Comparison of ENCODE assay signal across 8 mouse cellular contexts in the genomic region with DNA sequence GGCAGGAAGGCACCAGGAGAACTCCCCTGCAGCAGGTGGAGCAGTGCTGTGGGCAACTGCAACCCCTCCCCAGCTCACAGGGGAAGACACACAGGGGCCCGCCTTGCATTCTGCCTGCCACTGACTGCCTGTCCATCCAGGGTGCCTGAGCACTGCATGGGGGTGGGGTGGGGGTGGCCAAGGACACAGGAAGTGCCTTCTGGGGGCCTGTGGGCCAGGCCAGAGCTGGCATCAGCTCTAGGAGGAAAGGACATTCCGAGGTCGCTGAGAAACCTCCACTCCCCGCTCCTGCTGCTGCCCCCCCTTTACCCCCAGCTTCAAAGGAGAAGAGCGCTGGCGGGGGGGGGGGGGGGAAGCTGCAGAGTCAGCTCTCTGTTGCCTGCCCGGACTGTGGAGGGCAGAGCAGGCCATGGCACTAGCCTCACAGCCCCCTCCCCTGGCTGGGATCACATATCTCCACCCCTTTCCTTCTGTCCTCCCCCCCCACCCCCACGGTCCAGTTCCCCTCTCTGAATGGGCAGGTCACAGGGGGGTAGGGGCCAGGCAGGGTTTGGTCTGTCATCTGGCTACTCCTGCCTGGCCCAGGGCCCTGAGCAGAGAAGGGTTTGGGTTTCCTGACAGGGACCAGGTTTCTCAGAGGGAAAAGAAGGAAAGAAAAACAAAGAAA. TPM values are rescaled to one million over a fixed set of nuclear protein-coding genes. Genes with fewer than 3 reads are reported as not detected.
DNase-seq lines count a peak whose midpoint lies in the region; ATAC-seq lines count a peak whose summit lies in the region.

No protein-coding gene starts in this region.

- H3K4me1 ChIP-seq in lung, embryonic 16.5 days (replicated peaks; ENCODE audit: control insufficient read depth, insufficient read depth, low read length): peaks cover 11% of the 10 kb centered on the region
- H3K4me1 ChIP-seq in embryonic facial prominence, embryonic 13.5 days: peaks cover 55% of the 10 kb centered on the region
- peaks cover 22% of the 10 kb centered on the region for H3K4me1 ChIP-seq in intestine, embryonic 15.5 days (replicated peaks)
- H3K4me1 ChIP-seq in neural tube, embryonic 13.5 days (replicated peaks): peaks cover 54% of the 10 kb centered on the region

- H3K27ac ChIP-seq in lung, embryonic 16.5 days (ENCODE audit: low read length): no peak overlapping the region
- H3K27ac ChIP-seq in embryonic facial prominence, embryonic 13.5 days: peak overlapping the region; percentile 28; the same call in 1 of the 2 replicates
- H3K27ac ChIP-seq in intestine, embryonic 15.5 days: no peak overlapping the region; the same call in 1 of the 2 replicates
- H3K27ac ChIP-seq in neural tube, embryonic 13.5 days (replicated peaks): peak overlapping the region; percentile 9

- DNase-seq in lung, postnatal 36 days: no peak
- DNase-seq in cerebellum, adult 11-12 months: no peak
- no peak for DNase-seq in ovary, postnatal 10 days (ENCODE audit: low spot score)

- peak overlapping the region; percentile 43; the same call in 1 of the 2 replicates for H3K9ac ChIP-seq in lung, embryonic 16.5 days (ENCODE audit: low read length)
- H3K9ac ChIP-seq in embryonic facial prominence, embryonic 13.5 days: peak overlapping the region; percentile 49; the same call in 1 of the 2 replicates
- peak overlapping the region; percentile 17; the same call in 1 of the 2 replicates for H3K9ac ChIP-seq in intestine, embryonic 15.5 days
- H3K9ac ChIP-seq in neural tube, embryonic 13.5 days: peak overlapping the region; percentile 26; the same call in 1 of the 2 replicates

- no peaks in the 10 kb centered on the region for H3K9me3 ChIP-seq in lung, embryonic 16.5 days (ENCODE audit: control insufficient read depth, low read length)
- H3K9me3 ChIP-seq in embryonic facial prominence, embryonic 13.5 days: no peaks in the 10 kb centered on the region
- no peaks in the 10 kb centered on the region for H3K9me3 ChIP-seq in intestine, embryonic 15.5 days
- H3K9me3 ChIP-seq in neural tube, embryonic 13.5 days: no peaks in the 10 kb centered on the region

- ATAC-seq in lung, embryonic 16.5 days (ENCODE audit: low read depth): 0 out of 2 replicates have a peak, but pooled peaks have one; percentile 16
- no peak for ATAC-seq in embryonic facial prominence, embryonic 13.5 days (ENCODE audit: insufficient number of reproducible peaks, insufficient read depth, low FRiP score, low TSS enrichment, low read depth)
- peak; percentile 29; the same call in 1 of the 2 replicates for ATAC-seq in intestine, embryonic 15.5 days
- no peak for ATAC-seq in neural tube, embryonic 13.5 days (ENCODE audit: low read depth)
- no peak for ATAC-seq in megakaryocyte progenitor cell, adult 5-6 weeks (replicated peaks; ENCODE audit: poor library complexity)

- WGBS in lung, embryonic 16.5 days: 7% methylated on average over 4 of the region's 8 CpGs
- WGBS in embryonic facial prominence, embryonic 13.5 days: 0% methylated on average over 5 of the region's 8 CpGs
- 10% methylated on average over 5 of the region's 8 CpGs for WGBS in intestine, embryonic 15.5 days
- 8% methylated on average over 6 of the region's 8 CpGs for WGBS in neural tube, embryonic 13.5 days

- no peaks in the 10 kb centered on the region; the same call in 1 of the 2 replicates for H3K36me3 ChIP-seq in lung, embryonic 16.5 days (ENCODE audit: control insufficient read depth, insufficient read depth, low read length)
- peaks cover 7% of the 10 kb centered on the region; the same call in 1 of the 2 replicates for H3K36me3 ChIP-seq in embryonic facial prominence, embryonic 13.5 days
- no peaks in the 10 kb centered on the region for H3K36me3 ChIP-seq in intestine, embryonic 15.5 days
- peaks cover 18% of the 10 kb centered on the region; the same call in 1 of the 2 replicates for H3K36me3 ChIP-seq in neural tube, embryonic 13.5 days

- H3K27me3 ChIP-seq in lung, embryonic 16.5 days (ENCODE audit: control insufficient read depth, insufficient read depth, low read depth, low read length): no peaks in the 10 kb centered on the region
- H3K27me3 ChIP-seq in embryonic facial prominence, embryonic 13.5 days: peaks cover 18% of the 10 kb centered on the region
- no peaks in the 10 kb centered on the region; the same call in 1 of the 2 replicates for H3K27me3 ChIP-seq in intestine, embryonic 15.5 days (replicated peaks)
- no peaks in the 10 kb centered on the region for H3K27me3 ChIP-seq in neural tube, embryonic 13.5 days

- no peak overlapping the region for H3K4me2 ChIP-seq in lung, embryonic 16.5 days (ENCODE audit: low read depth, low read length)
- peak overlapping the region; percentile 7; the same call in 1 of the 2 replicates for H3K4me2 ChIP-seq in embryonic facial prominence, embryonic 13.5 days
- H3K4me2 ChIP-seq in intestine, embryonic 15.5 days (replicated peaks): no peak overlapping the region
- no peak overlapping the region for H3K4me2 ChIP-seq in neural tube, embryonic 13.5 days

- H3K4me3 ChIP-seq in lung, embryonic 16.5 days (ENCODE audit: low read length): no peak overlapping the region
- no peak overlapping the region for H3K4me3 ChIP-seq in embryonic facial prominence, embryonic 13.5 days
- no peak overlapping the region for H3K4me3 ChIP-seq in intestine, embryonic 15.5 days (replicated peaks)
- no peak overlapping the region for H3K4me3 ChIP-seq in neural tube, embryonic 13.5 days

RNA-seq across cellular contexts. Expression of a gene that starts 25.0 kb away (rescaled TPM):
- 7.8 and 8.1 TPM in 2 replicates for polyA plus RNA-seq in lung, embryonic 16.5 days (2015; fragmentation: Nextera tagmentation; extraction: Ambion mirVana)
- 19.4 and 23.2 TPM in 2 replicates for polyA plus RNA-seq in embryonic facial prominence, embryonic 13.5 days (2015; fragmentation: Nextera tagmentation; extraction: Ambion mirVana)
- 10.8 and 11.2 TPM in 2 replicates for polyA plus RNA-seq in intestine, embryonic 15.5 days (2015; fragmentation: Nextera tagmentation; extraction: Ambion mirVana)
- 79.3 and 81.9 TPM in 2 replicates for polyA plus RNA-seq in neural tube, embryonic 13.5 days (2015; fragmentation: Nextera tagmentation; extraction: Ambion mirVana)
- not detected in 2 replicates for total RNA-seq in megakaryocyte progenitor cell, adult 5-6 weeks (2015)
- total RNA-seq in megakaryocyte progenitor cell, adult 5-6 weeks (2017): not detected in 2 replicates

RNA-seq across cellular contexts. Expression of a gene that starts 31.7 kb away (rescaled TPM):
- polyA plus RNA-seq in lung, embryonic 16.5 days (2015; fragmentation: Nextera tagmentation; extraction: Ambion mirVana): 6.9 and 8.4 TPM in 2 replicates
- polyA plus RNA-seq in embryonic facial prominence, embryonic 13.5 days (2015; fragmentation: Nextera tagmentation; extraction: Ambion mirVana): 11.2 and 16.3 TPM in 2 replicates
- 5.1 and 6.4 TPM in 2 replicates for polyA plus RNA-seq in intestine, embryonic 15.5 days (2015; fragmentation: Nextera tagmentation; extraction: Ambion mirVana)
- 28.9 and 29.7 TPM in 2 replicates for polyA plus RNA-seq in neural tube, embryonic 13.5 days (2015; fragmentation: Nextera tagmentation; extraction: Ambion mirVana)
- total RNA-seq in megakaryocyte progenitor cell, adult 5-6 weeks (2015): not detected in 2 replicates
- not detected in 2 replicates for total RNA-seq in megakaryocyte progenitor cell, adult 5-6 weeks (2017)

RNA-seq across cellular contexts. Expression of a gene that starts 34.6 kb away (rescaled TPM):
- 111 and 120 TPM in 2 replicates for polyA plus RNA-seq in lung, embryonic 16.5 days (2015; fragmentation: Nextera tagmentation; extraction: Ambion mirVana)
- polyA plus RNA-seq in embryonic facial prominence, embryonic 13.5 days (2015; fragmentation: Nextera tagmentation; extraction: Ambion mirVana): 427 and 512 TPM in 2 replicates
- polyA plus RNA-seq in intestine, embryonic 15.5 days (2015; fragmentation: Nextera tagmentation; extraction: Ambion mirVana): 127 and 129 TPM in 2 replicates
- polyA plus RNA-seq in neural tube, embryonic 13.5 days (2015; fragmentation: Nextera tagmentation; extraction: Ambion mirVana): 53.6 and 60.2 TPM in 2 replicates
- 28.2 and 46.9 TPM in 2 replicates for total RNA-seq in megakaryocyte progenitor cell, adult 5-6 weeks (2015)
- 132 and 149 TPM in 2 replicates for total RNA-seq in megakaryocyte progenitor cell, adult 5-6 weeks (2017)

RNA-seq across cellular contexts. Expression of a gene that starts 48.2 kb away (rescaled TPM):
- polyA plus RNA-seq in lung, embryonic 16.5 days (2015; fragmentation: Nextera tagmentation; extraction: Ambion mirVana): 80.5 and 85.0 TPM in 2 replicates
- 84.5 and 93.3 TPM in 2 replicates for polyA plus RNA-seq in embryonic facial prominence, embryonic 13.5 days (2015; fragmentation: Nextera tagmentation; extraction: Ambion mirVana)
- 58.8 and 65.0 TPM in 2 replicates for polyA plus RNA-seq in intestine, embryonic 15.5 days (2015; fragmentation: Nextera tagmentation; extraction: Ambion mirVana)
- 62.6 and 63.4 TPM in 2 replicates for polyA plus RNA-seq in neural tube, embryonic 13.5 days (2015; fragmentation: Nextera tagmentation; extraction: Ambion mirVana)
- total RNA-seq in megakaryocyte progenitor cell, adult 5-6 weeks (2015): 17.5 and 24.4 TPM in 2 replicates
- 22.5 and 23.0 TPM in 2 replicates for total RNA-seq in megakaryocyte progenitor cell, adult 5-6 weeks (2017)

RNA-seq across cellular contexts. Expression of a gene that starts 57.8 kb away (rescaled TPM):
- 137 and 156 TPM in 2 replicates for polyA plus RNA-seq in lung, embryonic 16.5 days (2015; fragmentation: Nextera tagmentation; extraction: Ambion mirVana)
- 123 and 128 TPM in 2 replicates for polyA plus RNA-seq in embryonic facial prominence, embryonic 13.5 days (2015; fragmentation: Nextera tagmentation; extraction: Ambion mirVana)
- polyA plus RNA-seq in intestine, embryonic 15.5 days (2015; fragmentation: Nextera tagmentation; extraction: Ambion mirVana): 122 and 131 TPM in 2 replicates
- polyA plus RNA-seq in neural tube, embryonic 13.5 days (2015; fragmentation: Nextera tagmentation; extraction: Ambion mirVana): 278 and 317 TPM in 2 replicates
- total RNA-seq in megakaryocyte progenitor cell, adult 5-6 weeks (2015): 57.9 and 75.6 TPM in 2 replicates
- 73.4 and 94.6 TPM in 2 replicates for total RNA-seq in megakaryocyte progenitor cell, adult 5-6 weeks (2017)

Comparison
In these comparisons a context has a peak if more than half of its experiments do, and no peak if none do; other contexts are left out.
1. ATAC-seq: peak in lung, embryonic 16.5 days (single experiment) and intestine, embryonic 15.5 days (single experiment); none in embryonic facial prominence, embryonic 13.5 days (single experiment), neural tube, embryonic 13.5 days (single experiment) and megakaryocyte progenitor cell, adult 5-6 weeks (single experiment).
2. H3K27ac ChIP-seq: peak in embryonic facial prominence, embryonic 13.5 days (single experiment) and neural tube, embryonic 13.5 days (single experiment); none in lung, embryonic 16.5 days (single experiment) and intestine, embryonic 15.5 days (single experiment).
3. Peak in every context shown above with its lines, with median percentiles within 50 percentile points of each other: H3K9ac ChIP-seq.